Mouse (Mus musculus): ENCODE results near the gene Tinagl1. TPM values are rescaled to one million over a fixed set of nuclear protein-coding genes. Genes with fewer than 3 reads are reported as not detected.

Gene Tinagl1
- total RNA-seq (2014; rRNA removed) (15.1 and 15.5 TPM in 2 replicates), polyA plus RNA-seq (2015; fragmentation: Nextera tagmentation; extraction: Ambion mirVana) (7.2 and 7.6 TPM in 2 replicates)

- H3K4me3 ChIP-seq (ENCODE audit: low read length) = peak within 1 kb of the TSS; percentile 21
- 2% methylated on average over 13 of the region's 14 CpGs for WGBS
- peak within 1 kb of the TSS; percentile 46 for H3K4me2 ChIP-seq (ENCODE audit: low read depth, low read length)
- H3K27me3 ChIP-seq (ENCODE audit: insufficient read depth, low read length) = 0 out of 2 replicates have a peak, but pooled peaks cover 9% of the 10 kb centered on the region
- H3K27ac ChIP-seq = no peak within 1 kb of the TSS
- DNase-seq (ENCODE audit: low spot score) = no peak
- no peak for TF ChIP-seq CTCF (IDR thresholded peaks at IDR 0.05; ENCODE audit: low read depth)
- no peaks in the 10 kb centered on the region for H3K36me3 ChIP-seq (ENCODE audit: insufficient read depth, low read length)
- no peaks in the 10 kb centered on the region for H3K9me3 ChIP-seq (ENCODE audit: low read length)
- H3K9ac ChIP-seq (replicated peaks; ENCODE audit: low read length) = 0 out of 2 replicates have a peak within 1 kb of the TSS, but pooled peaks have one; percentile 3
- no peak for ATAC-seq
- no peaks in the 10 kb centered on the region for H3K4me1 ChIP-seq (ENCODE audit: insufficient read depth, low read length)
Measured at GRCm38 (mm10) chr4:130175072-130175711, at the start of gene Tinagl1. Gene Tinagl1, minus strand, starts transcription at chr4:130175122.

- no peak for TF ChIP-seq CTCF (IDR thresholded peaks at IDR 0.05; ENCODE audit: low read depth)
- no peak for ATAC-seq
- H3K9me3 ChIP-seq (ENCODE audit: low read length) = no peaks in the 10 kb centered on the region
Measured at GRCm38 (mm10) chr4:130224071-130224470, 49.1 kb upstream of the Tinagl1 start.

GRCm38 (mm10) chr4:130222179-130222578 is 47.3 kb upstream of the Tinagl1 start, which contains the start of gene Gm853:
Gene Gm853, minus strand, starts transcription at chr4:130222401.
- Histone ChIP-seq H3K27me3 (ENCODE audit: insufficient read depth, low read length) (no peaks in the 10 kb centered on the region), H3K4me3 (ENCODE audit: low read length) (no peak within 1 kb of the TSS), H3K4me2 (ENCODE audit: low read depth, low read length) (no peak within 1 kb of the TSS), H3K36me3 (ENCODE audit: insufficient read depth, low read length) (no peaks in the 10 kb centered on the region), H3K9ac (replicated peaks; ENCODE audit: low read length) (no peak within 1 kb of the TSS), H3K27ac (no peak within 1 kb of the TSS), H3K4me1 (ENCODE audit: insufficient read depth, low read length) (no peaks in the 10 kb centered on the region), H3K9me3 (ENCODE audit: low read length) (no peaks in the 10 kb centered on the region)
- DNase-seq (ENCODE audit: low spot score) = no peak
- TF ChIP-seq CTCF (IDR thresholded peaks at IDR 0.05; ENCODE audit: low read depth) = no peak
- ATAC-seq = no peak
- 70% methylated on average over 4 of the region's 4 CpGs for WGBS

More at GRCm38 (mm10) chr4:130224071-130224470, 49.1 kb upstream of the Tinagl1 start:
- no peak overlapping the region for H3K4me3 ChIP-seq (ENCODE audit: low read length)
- H3K36me3 ChIP-seq (ENCODE audit: insufficient read depth, low read length) = no peaks in the 10 kb centered on the region
- DNase-seq (ENCODE audit: low spot score) = no peak
- H3K4me1 ChIP-seq (ENCODE audit: insufficient read depth, low read length) = no peaks in the 10 kb centered on the region
- H3K27ac ChIP-seq = no peak overlapping the region
- H3K9ac ChIP-seq (replicated peaks; ENCODE audit: low read length) = no peak overlapping the region
- H3K4me2 ChIP-seq (ENCODE audit: low read depth, low read length) = no peak overlapping the region
- no peaks in the 10 kb centered on the region for H3K27me3 ChIP-seq (ENCODE audit: insufficient read depth, low read length)

- TF ChIP-seq CTCF (IDR thresholded peaks at IDR 0.05; ENCODE audit: low read depth) = no peak
- ATAC-seq (no peak), DNase-seq (ENCODE audit: low spot score) (no peak)
- H3K4me2 ChIP-seq (ENCODE audit: low read depth, low read length) = no peak overlapping the region
- H3K4me3 ChIP-seq (ENCODE audit: low read length) = no peak overlapping the region
- WGBS = 82% methylated on average over 9 of the region's 9 CpGs
- no peaks in the 10 kb centered on the region for H3K36me3 ChIP-seq (ENCODE audit: insufficient read depth, low read length)
- H3K27ac ChIP-seq = no peak overlapping the region
- no peaks in the 10 kb centered on the region for H3K4me1 ChIP-seq (ENCODE audit: insufficient read depth, low read length)
- H3K27me3 ChIP-seq (ENCODE audit: insufficient read depth, low read length) = no peaks in the 10 kb centered on the region
- no peak overlapping the region for H3K9ac ChIP-seq (replicated peaks; ENCODE audit: low read length)
- no peaks in the 10 kb centered on the region for H3K9me3 ChIP-seq (ENCODE audit: low read length)
Measured at GRCm38 (mm10) chr4:130220176-130220575, 45.3 kb upstream of the Tinagl1 start.

- Histone ChIP-seq H3K4me2 (ENCODE audit: low read depth, low read length) (no peak overlapping the region), H3K4me3 (ENCODE audit: low read length) (no peak overlapping the region), H3K27me3 (ENCODE audit: insufficient read depth, low read length) (no peaks in the 10 kb centered on the region), H3K4me1 (ENCODE audit: insufficient read depth, low read length) (no peaks in the 10 kb centered on the region), H3K9me3 (ENCODE audit: low read length) (no peaks in the 10 kb centered on the region), H3K27ac (no peak overlapping the region), H3K9ac (replicated peaks; ENCODE audit: low read length) (no peak overlapping the region), H3K36me3 (ENCODE audit: insufficient read depth, low read length) (no peaks in the 10 kb centered on the region)
- DNase-seq (ENCODE audit: low spot score) (no peak), ATAC-seq (no peak)
- WGBS = 90% methylated on average over 8 of the region's 8 CpGs
- no peak for TF ChIP-seq CTCF (IDR thresholded peaks at IDR 0.05; ENCODE audit: low read depth)
Measured at GRCm38 (mm10) chr4:130215392-130215791, 40.5 kb upstream of the Tinagl1 start.

GRCm38 (mm10) chr4:130213857-130214256 is 38.9 kb upstream of the Tinagl1 start:
- Histone ChIP-seq H3K9ac (replicated peaks; ENCODE audit: low read length) (no peak overlapping the region), H3K36me3 (ENCODE audit: insufficient read depth, low read length) (no peaks in the 10 kb centered on the region), H3K27ac (no peak overlapping the region), H3K4me3 (ENCODE audit: low read length) (no peak overlapping the region), H3K9me3 (ENCODE audit: low read length) (no peaks in the 10 kb centered on the region), H3K27me3 (ENCODE audit: insufficient read depth, low read length) (no peaks in the 10 kb centered on the region), H3K4me1 (ENCODE audit: insufficient read depth, low read length) (no peaks in the 10 kb centered on the region), H3K4me2 (ENCODE audit: low read depth, low read length) (no peak overlapping the region)
- ATAC-seq (no peak), DNase-seq (ENCODE audit: low spot score) (no peak)
- TF ChIP-seq CTCF (IDR thresholded peaks at IDR 0.05; ENCODE audit: low read depth) = no peak
- WGBS = 71% methylated on average over 10 of the region's 10 CpGs

GRCm38 (mm10) chr4:130213197-130213596 is 38.3 kb upstream of the Tinagl1 start:
- H3K27me3 ChIP-seq (ENCODE audit: insufficient read depth, low read length) = no peaks in the 10 kb centered on the region
- H3K9ac ChIP-seq (replicated peaks; ENCODE audit: low read length) = no peak overlapping the region
- no peak overlapping the region for H3K4me2 ChIP-seq (ENCODE audit: low read depth, low read length)
- 96% methylated on average over 4 of the region's 4 CpGs for WGBS
- no peak for DNase-seq (ENCODE audit: low spot score)
- H3K4me1 ChIP-seq (ENCODE audit: insufficient read depth, low read length) = no peaks in the 10 kb centered on the region
- H3K27ac ChIP-seq = no peak overlapping the region
- TF ChIP-seq CTCF (IDR thresholded peaks at IDR 0.05; ENCODE audit: low read depth) = no peak
- no peak for ATAC-seq
- no peak overlapping the region for H3K4me3 ChIP-seq (ENCODE audit: low read length)
- no peaks in the 10 kb centered on the region for H3K36me3 ChIP-seq (ENCODE audit: insufficient read depth, low read length)
- H3K9me3 ChIP-seq (ENCODE audit: low read length) = no peaks in the 10 kb centered on the region

All from hindbrain, postnatal 0 days (tissue).